Mouse (Mus musculus): ENCODE measurements around the gene Pak4. TPM values are rescaled to one million over a fixed set of nuclear protein-coding genes. Genes with fewer than 3 reads are reported as not detected.
"Not testable (repeated sequence)": the region's sequence is repeated elsewhere in the genome, so short reads cannot be mapped to it uniquely, and the experiment has no call there.

Pak4 gene
- polyA plus RNA-seq, 1 experiment = 11.7 TPM

DNA sequence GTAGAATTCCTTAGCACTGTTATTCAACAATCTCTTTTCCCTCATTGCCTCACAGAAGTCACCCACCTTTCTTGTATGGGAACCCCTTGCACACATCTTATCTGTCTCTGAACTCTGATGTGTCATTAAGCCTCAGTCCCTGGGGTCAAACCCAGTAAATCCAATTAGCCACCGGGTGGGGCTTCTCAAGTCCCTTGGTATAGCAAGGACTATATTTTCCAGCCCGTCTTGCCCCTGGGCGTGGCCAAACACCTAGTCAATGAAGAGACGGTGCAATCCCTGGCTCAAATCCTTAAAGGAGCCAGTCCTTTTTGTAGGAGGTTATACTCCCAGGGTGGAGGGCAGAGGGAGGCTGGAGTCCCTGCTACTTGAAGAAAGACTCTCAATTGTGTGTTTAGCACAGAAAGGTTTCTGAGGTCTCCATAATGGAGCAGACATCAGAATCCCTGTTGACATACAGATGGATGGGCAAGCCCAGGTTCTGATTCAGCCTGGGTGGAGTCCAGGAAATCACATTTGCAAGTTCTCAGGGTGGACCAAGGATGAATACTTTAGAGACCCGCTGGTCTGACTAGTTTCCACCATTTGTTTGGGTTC is 41.9 kb downstream of the Pak4 start:
- TF ChIP-seq POLR2A (IDR thresholded peaks at IDR 0.05; ENCODE audit: borderline replicate concordance, low read depth, low read length) = no peak
- TF ChIP-seq CTCF (IDR thresholded peaks at IDR 0.05; ENCODE audit: low read depth, low read length) = no peak
- no peak overlapping the region for H3K27ac ChIP-seq (ENCODE audit: insufficient read depth, low read depth, low read length)
- H3K4me3 ChIP-seq (ENCODE audit: insufficient read depth, low read length) = no peak overlapping the region
- H3K4me1 ChIP-seq (ENCODE audit: control insufficient read depth, insufficient read depth, low read length) = no peaks in the 10 kb centered on the region

DNA sequence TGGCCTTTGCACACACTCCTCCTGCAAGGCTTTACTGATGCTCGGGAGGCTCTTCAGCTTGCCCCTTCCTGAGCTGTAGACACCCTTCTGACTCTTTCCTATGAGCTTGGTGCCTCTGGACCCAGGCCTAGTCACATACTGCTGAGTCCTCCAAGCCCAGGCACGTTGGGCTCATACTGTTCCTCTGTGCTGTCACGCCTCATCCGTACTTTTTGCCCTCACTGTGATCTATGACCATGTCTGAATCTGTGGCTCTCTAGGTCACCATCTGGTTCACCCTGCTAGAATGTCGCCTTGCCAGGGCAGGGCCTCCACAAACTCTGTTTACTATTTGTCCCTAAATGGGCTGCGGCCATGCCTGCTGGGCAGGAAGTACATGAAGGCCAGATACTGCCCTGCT is 44.9 kb downstream of the Pak4 start:
- H3K4me3 ChIP-seq (ENCODE audit: insufficient read depth, low read length) = no peak overlapping the region
- peaks cover under 1% of the 10 kb centered on the region; the same call in 1 of the 2 replicates for H3K4me1 ChIP-seq (ENCODE audit: control insufficient read depth, insufficient read depth, low read length)
- no peak overlapping the region for H3K27ac ChIP-seq (ENCODE audit: insufficient read depth, low read depth, low read length)
- TF ChIP-seq CTCF (IDR thresholded peaks at IDR 0.05; ENCODE audit: low read depth, low read length) (no peak), POLR2A (IDR thresholded peaks at IDR 0.05; ENCODE audit: borderline replicate concordance, low read depth, low read length) (no peak)

DNA sequence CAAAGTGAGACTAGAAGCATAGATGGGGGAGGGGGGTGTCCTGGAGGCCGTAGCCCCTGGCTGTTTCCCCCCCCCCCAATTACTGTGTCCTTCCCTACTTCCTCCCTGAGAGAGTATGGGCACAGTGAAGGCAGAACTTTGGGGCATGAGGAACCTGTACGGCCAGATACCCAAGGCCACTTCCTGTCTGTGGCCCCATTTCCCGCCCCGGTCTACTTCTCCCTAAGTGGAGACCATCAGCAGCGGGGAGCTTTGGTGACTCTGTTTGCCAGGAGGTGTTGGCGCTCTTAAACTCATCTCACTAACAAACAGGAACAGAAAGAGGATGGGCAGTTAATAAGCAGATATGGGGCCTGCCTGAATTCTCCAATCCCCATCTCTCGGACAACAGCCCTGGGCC is 50.4 kb downstream of the Pak4 start:
- Histone ChIP-seq H3K27ac (ENCODE audit: insufficient read depth, low read depth, low read length) (no peak overlapping the region), H3K4me1 (ENCODE audit: control insufficient read depth, insufficient read depth, low read length) (peaks cover 8% of the 10 kb centered on the region), H3K4me3 (ENCODE audit: insufficient read depth, low read length) (no peak overlapping the region)
- no peak for TF ChIP-seq POLR2A (IDR thresholded peaks at IDR 0.05; ENCODE audit: borderline replicate concordance, low read depth, low read length)
- TF ChIP-seq CTCF (IDR thresholded peaks at IDR 0.05; ENCODE audit: low read depth, low read length) = no peak

DNA sequence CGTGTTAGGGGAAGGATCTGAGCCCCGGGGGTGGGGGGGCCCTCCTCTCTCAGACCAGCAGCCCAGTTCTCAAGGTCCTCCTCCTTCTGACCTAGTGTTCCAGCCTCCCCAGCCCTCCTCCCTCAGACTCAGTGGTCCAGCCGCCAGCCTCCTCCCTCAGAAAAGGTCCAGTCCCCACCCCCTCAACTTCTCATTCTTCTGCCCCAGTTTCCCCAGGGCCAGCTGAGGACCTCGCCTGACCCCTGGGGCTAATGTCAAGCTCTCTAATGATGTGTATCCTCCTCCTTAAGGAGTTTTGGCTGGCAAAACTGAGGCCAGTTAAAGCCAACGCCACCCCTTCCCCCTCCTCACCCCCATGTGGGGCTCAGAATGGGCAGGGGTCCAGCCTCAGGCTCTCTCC is 50.8 kb downstream of the Pak4 start, which contains the start of gene Nccrp1:
Nccrp1 (minus strand) TSS at position 101 of the 400 bp plus-strand sequence.
- TF ChIP-seq POLR2A (IDR thresholded peaks at IDR 0.05; ENCODE audit: borderline replicate concordance, low read depth, low read length) = no peak
- no peak for TF ChIP-seq CTCF (IDR thresholded peaks at IDR 0.05; ENCODE audit: low read depth, low read length)
- Histone ChIP-seq H3K27ac (ENCODE audit: insufficient read depth, low read depth, low read length) (no peak within 1 kb of the TSS), H3K4me3 (ENCODE audit: insufficient read depth, low read length) (peak within 1 kb of the TSS; percentile 19; the same call in 1 of the 2 replicates)

DNA sequence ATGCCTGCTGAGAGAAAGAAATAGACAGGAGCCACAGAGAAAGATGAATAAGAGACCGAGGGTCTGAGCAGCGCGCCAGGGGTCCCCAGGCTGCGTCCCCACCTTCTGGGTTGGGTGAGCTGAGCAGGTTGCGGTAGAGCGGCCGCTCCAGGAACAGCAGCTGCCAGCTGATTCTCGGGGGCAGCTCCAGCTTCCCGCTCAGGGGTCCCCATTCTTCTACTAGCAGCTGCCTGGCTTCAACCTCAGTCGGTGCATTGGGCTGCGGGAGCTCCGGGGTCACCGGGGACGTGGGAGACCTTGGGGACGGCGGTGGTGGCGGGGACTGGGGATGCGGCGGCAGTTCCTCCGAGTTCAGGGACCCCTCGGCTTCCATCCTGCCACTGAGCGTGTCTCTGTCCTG is 51.3 kb downstream of the Pak4 start:
- TF ChIP-seq POLR2A (IDR thresholded peaks at IDR 0.05; ENCODE audit: borderline replicate concordance, low read depth, low read length) (no peak), CTCF (IDR thresholded peaks at IDR 0.05; ENCODE audit: low read depth, low read length) (no peak)
- peak overlapping the region; percentile 19; the same call in 1 of the 2 replicates for H3K4me3 ChIP-seq (ENCODE audit: insufficient read depth, low read length)

More for the DNA sequence above, 50.8 kb downstream of the Pak4 start, which contains the start of gene Nccrp1:
- peaks cover 8% of the 10 kb centered on the region for H3K4me1 ChIP-seq (ENCODE audit: control insufficient read depth, insufficient read depth, low read length)

DNA sequence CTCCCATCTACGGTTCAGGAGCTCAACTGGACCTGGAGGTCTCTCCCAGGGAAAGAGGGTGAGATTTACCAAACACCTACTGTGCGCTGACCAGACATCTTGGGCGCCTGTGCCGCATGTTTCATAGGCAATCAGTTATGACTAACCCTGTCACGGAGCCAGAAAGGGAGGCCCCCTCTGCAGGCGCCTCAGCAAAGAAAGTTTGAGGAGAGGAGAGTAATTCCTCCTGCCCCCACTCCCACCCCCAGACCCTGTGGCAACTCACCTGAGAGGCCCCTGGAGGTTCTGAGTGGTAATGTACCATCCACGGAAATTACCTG is 52.1 kb downstream of the Pak4 start:
- peaks cover 8% of the 10 kb centered on the region for H3K4me1 ChIP-seq (ENCODE audit: control insufficient read depth, insufficient read depth, low read length)
- H3K4me3 ChIP-seq (ENCODE audit: insufficient read depth, low read length) = no peak overlapping the region
- TF ChIP-seq POLR2A (IDR thresholded peaks at IDR 0.05; ENCODE audit: borderline replicate concordance, low read depth, low read length) (no peak), CTCF (IDR thresholded peaks at IDR 0.05; ENCODE audit: low read depth, low read length) (no peak)
- H3K27ac ChIP-seq (ENCODE audit: insufficient read depth, low read depth, low read length) = no peak overlapping the region

More for the DNA sequence above, 51.3 kb downstream of the Pak4 start:
- Histone ChIP-seq H3K27ac (ENCODE audit: insufficient read depth, low read depth, low read length) (no peak overlapping the region), H3K4me1 (ENCODE audit: control insufficient read depth, insufficient read depth, low read length) (peaks cover 8% of the 10 kb centered on the region)

DNA sequence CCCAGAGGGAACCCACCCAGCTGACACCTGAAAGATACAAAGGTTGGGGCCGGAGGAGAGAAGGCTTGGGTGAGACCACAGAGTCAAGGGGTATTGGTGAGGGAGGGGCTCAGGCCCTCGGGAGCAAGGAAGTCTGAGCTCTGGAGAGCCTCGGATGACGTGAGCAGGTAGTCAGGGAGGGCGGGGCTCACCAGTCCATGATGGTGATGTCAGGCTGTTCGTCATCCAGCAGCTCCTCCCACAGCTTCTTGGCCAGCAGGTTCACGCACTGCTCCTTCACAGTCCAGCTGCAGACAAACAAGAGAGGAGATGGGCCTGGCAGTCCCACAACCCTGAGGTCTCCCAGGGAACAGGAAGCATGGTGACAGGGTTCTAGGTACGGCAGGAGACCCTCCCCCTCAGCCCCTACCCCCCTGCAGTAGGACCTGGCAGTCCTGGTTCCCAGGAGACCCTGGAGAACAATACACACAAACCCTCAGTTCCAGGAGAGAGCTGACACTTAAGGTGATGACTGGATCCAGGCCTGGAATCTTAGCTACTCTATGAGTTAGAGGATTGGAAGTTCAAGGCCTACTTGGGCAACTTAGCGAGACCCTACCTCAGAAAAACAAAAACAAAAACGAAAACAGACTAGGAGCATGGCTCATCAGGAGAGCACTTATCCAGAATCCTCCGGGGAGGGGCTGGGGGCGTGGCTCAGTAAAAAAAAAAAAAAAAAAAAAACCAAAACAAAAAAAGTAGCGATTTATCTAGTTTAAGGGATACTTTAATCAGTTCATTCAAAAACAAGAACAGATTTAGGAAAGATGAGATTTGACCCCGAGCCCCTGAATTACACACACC is 52.7 kb downstream of the Pak4 start:
- Histone ChIP-seq H3K4me3 (ENCODE audit: insufficient read depth, low read length) (no peak overlapping the region), H3K4me1 (ENCODE audit: control insufficient read depth, insufficient read depth, low read length) (peaks cover 8% of the 10 kb centered on the region), H3K27ac (ENCODE audit: insufficient read depth, low read depth, low read length) (no peak overlapping the region)
- TF ChIP-seq CTCF (IDR thresholded peaks at IDR 0.05; ENCODE audit: low read depth, low read length) = no peak
- TF ChIP-seq POLR2A (IDR thresholded peaks at IDR 0.05; ENCODE audit: borderline replicate concordance, low read depth, low read length) = no peak

DNA sequence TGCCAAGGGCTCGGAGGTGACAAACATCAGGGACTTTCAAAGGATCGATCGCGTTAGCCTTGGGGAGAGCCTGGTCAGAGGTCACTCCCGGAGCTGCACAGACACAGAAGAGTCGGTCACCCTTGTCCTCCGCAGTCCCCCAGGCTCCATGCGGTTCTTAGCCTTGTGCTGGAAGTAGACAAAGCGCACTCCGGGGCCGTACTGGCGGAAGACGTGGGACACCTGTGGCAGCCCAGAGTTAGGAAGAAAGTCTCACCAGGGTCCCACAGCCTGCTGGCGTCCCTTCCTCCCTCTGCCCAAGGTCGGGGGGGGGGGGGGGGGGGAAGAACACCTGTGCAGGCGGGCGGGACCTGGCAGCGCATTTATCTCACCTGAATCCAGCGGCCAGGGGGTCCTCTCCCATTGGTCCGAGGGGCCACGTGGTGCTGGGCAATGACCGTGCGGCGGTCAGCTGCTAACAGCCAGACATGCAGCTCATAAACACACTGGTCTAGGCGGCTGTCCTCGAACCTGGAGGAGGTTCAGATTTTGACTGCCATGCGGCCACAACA is 53.9 kb downstream of the Pak4 start:
- TF ChIP-seq POLR2A (IDR thresholded peaks at IDR 0.05; ENCODE audit: borderline replicate concordance, low read depth, low read length) = no peak
- TF ChIP-seq CTCF (IDR thresholded peaks at IDR 0.05; ENCODE audit: low read depth, low read length) = no peak
- no peak overlapping the region for H3K4me3 ChIP-seq (ENCODE audit: insufficient read depth, low read length)
- H3K27ac ChIP-seq (ENCODE audit: insufficient read depth, low read depth, low read length) = no peak overlapping the region
- peaks cover 8% of the 10 kb centered on the region for H3K4me1 ChIP-seq (ENCODE audit: control insufficient read depth, insufficient read depth, low read length)

DNA sequence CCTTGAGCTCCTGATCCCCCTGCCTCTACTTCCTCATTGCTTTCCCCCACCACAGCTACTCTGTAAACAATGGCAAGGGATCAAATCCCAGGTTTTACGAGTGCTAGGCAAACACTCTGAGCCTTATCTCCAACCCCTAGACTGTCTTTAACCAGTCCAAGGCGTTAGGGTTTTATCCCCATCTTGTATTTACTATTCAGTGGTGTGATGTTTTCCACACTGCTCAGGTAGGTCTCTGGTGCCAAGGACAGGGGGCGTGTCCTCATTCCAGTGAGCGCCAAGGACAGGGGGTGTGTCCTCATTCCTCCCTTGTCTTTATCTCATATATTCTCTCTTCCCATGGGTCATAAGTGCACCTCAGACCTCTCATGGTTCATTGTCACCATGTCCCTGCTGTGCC is 57.5 kb downstream of the Pak4 start, which contains the start of gene Sycn:
Sycn (plus strand) TSS at position 360 of the 400 bp plus-strand sequence.
- H3K27ac ChIP-seq (ENCODE audit: insufficient read depth, low read depth, low read length) = no peak within 1 kb of the TSS
- no peak for TF ChIP-seq CTCF (IDR thresholded peaks at IDR 0.05; ENCODE audit: low read depth, low read length)
- no peak for TF ChIP-seq POLR2A (IDR thresholded peaks at IDR 0.05; ENCODE audit: borderline replicate concordance, low read depth, low read length)
- no peaks in the 10 kb centered on the region for H3K4me1 ChIP-seq (ENCODE audit: control insufficient read depth, insufficient read depth, low read length)
- H3K4me3 ChIP-seq (ENCODE audit: insufficient read depth, low read length) = no peak within 1 kb of the TSS

DNA sequence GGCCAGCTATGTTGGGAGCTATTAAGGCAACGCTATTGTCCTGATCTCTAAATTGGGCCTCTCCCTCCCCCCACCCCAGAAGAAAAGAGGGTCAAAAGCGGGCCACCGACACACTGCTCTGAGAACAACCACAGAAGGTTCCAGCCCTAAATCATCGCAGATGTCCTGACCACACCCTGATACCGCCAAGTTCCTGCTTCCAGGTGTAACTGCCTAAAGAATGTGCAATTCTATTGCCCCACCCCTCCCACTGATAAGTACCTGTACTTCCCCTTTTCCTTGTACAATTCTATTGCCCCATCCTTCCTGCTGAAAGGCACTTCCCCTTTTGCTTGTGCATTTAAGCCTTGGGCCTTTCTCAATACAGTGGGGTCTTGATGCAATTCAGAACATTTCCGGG is 59.1 kb downstream of the Pak4 start:
- H3K4me1 ChIP-seq (ENCODE audit: control insufficient read depth, insufficient read depth, low read length); H3K27ac ChIP-seq (ENCODE audit: insufficient read depth, low read depth, low read length); H3K4me3 ChIP-seq (ENCODE audit: insufficient read depth, low read length): not testable (repeated sequence)

Data from bone marrow macrophage, adult 2 months (primary cell).